ENCODE assay signal across 10 mouse cellular contexts in the genomic region with DNA sequence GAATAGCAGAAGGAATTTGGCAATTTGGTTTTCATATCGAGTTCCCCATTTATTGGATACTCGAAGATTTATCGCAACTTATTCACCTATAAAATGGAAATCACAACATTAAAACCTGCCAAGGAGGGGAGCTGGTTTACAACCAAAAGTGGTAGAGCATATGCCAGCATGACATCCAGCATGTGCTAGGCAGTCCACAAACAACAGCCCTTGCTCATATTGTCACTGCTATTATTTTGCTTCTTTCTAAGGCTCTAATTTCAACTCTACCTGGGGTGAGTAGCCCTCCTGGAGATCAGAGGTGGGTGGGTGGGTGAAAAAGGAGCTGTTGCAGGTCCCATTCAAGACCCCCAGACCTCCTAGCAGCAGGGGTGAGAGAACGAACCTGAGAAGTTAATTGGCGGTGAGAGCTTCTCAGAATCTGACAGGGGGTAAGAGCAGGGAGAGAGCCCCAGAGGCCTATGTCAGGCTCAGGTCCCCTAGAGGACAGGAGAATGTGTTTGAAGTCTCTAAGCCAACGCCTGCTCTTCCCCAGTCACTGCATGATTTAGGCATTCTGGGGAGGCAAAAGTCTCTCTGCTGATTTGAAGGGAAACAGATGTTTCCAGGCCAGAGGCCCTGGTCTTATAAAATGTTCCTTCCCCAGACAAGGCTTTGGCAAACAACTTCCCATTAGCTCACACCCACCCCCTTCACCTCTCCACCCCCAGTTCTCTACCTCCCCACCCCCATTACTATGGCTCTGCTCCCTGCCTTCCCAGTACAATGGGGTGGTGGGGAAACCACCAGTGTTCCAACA.
A peak's percentile ranks its signal among the peaks of the same experiment; 100 is the strongest.
DNase-seq lines count a peak whose midpoint lies in the region; ATAC-seq and TF ChIP-seq lines count a peak whose summit lies in the region.
"Had no signal": no experiment of that assay in that cellular context is flagged by ENCODE, and none has a peak within 500 bp of the region (broad histone marks: within the 10 kb centered on the region; RNA-seq: fewer than 3 reads in every experiment).

No protein-coding gene starts in this region.

- no peak overlapping the region for H3K9ac ChIP-seq in lung, embryonic 16.5 days (ENCODE audit: low read length)
- no peak overlapping the region for H3K9ac ChIP-seq in embryonic facial prominence, embryonic 11.5 days (replicated peaks; ENCODE audit: low read length)
- H3K9ac ChIP-seq: forebrain, embryonic 13.5 days; hindbrain, embryonic 14.5 days had no signal

- WGBS in lung, embryonic 16.5 days, result 56% methylated on average over 6 of the region's 6 CpGs
- WGBS in lung, adult 2 months, result 66% methylated on average over 6 of the region's 6 CpGs
- 50% methylated on average over 6 of the region's 6 CpGs for WGBS in embryonic facial prominence, embryonic 11.5 days
- 50% methylated on average over 6 of the region's 6 CpGs for WGBS in thymus, adult 2 months

- TF ChIP-seq POLR2A in lung, adult 2 months (IDR thresholded peaks at IDR 0.05; ENCODE audit: borderline replicate concordance, extremely low read depth, low read depth, low read length), result no peak
- no peak for TF ChIP-seq POLR2A in thymus, adult 2 months (IDR thresholded peaks at IDR 0.05; ENCODE audit: control insufficient read depth, extremely low read depth, insufficient read depth, low read length, poor library complexity)

- no peaks in the 10 kb centered on the region for H3K36me3 ChIP-seq in lung, embryonic 16.5 days (ENCODE audit: control insufficient read depth, insufficient read depth, low read length)
- H3K36me3 ChIP-seq in embryonic facial prominence, embryonic 11.5 days (replicated peaks; ENCODE audit: control insufficient read depth, insufficient read depth, low read depth, low read length), result no peaks in the 10 kb centered on the region
- no peaks in the 10 kb centered on the region for H3K36me3 ChIP-seq in thymus, adult 2 months (ENCODE audit: control insufficient read depth, insufficient read depth, low read length)

- no peaks in the 10 kb centered on the region for H3K4me1 ChIP-seq in lung, embryonic 16.5 days (replicated peaks; ENCODE audit: control insufficient read depth, insufficient read depth, low read length)
- no peaks in the 10 kb centered on the region for H3K4me1 ChIP-seq in lung, adult 2 months (ENCODE audit: control insufficient read depth, insufficient read depth, low read length)
- no peaks in the 10 kb centered on the region for H3K4me1 ChIP-seq in embryonic facial prominence, embryonic 11.5 days (ENCODE audit: control insufficient read depth, insufficient read depth, low read length)
- no peaks in the 10 kb centered on the region for H3K4me1 ChIP-seq in thymus, adult 2 months (replicated peaks; ENCODE audit: control insufficient read depth, insufficient read depth, low read length)
- H3K4me1 ChIP-seq: forebrain, embryonic 13.5 days had no signal

- no peak for DNase-seq in lung, adult 2 months
- peak; percentile 71 for DNase-seq in embryonic facial prominence, embryonic 11.5 days (ENCODE audit: low spot score)
- DNase-seq in heart, postnatal 4 days, result peak; percentile 17
- DNase-seq in lung, postnatal 36 days, result peak; percentile 13
- DNase-seq in thymus, adult 2 months, result no peak
- DNase-seq in thymus, postnatal 0 days (ENCODE audit: low spot score), result no peak
- DNase-seq in cerebellum, adult 18-20 months, result no peak

- no peak overlapping the region for H3K27ac ChIP-seq in lung, embryonic 16.5 days (ENCODE audit: low read length)
- H3K27ac ChIP-seq in embryonic facial prominence, embryonic 11.5 days (replicated peaks; ENCODE audit: low read depth, low read length), result no peak overlapping the region
- no peak overlapping the region for H3K27ac ChIP-seq in thymus, adult 2 months (ENCODE audit: control insufficient read depth, insufficient read depth, low read length)
- H3K27ac ChIP-seq: forebrain, embryonic 13.5 days; hindbrain, embryonic 14.5 days had no signal

- H3K9me3 ChIP-seq in lung, embryonic 16.5 days (ENCODE audit: control insufficient read depth, low read length), result no peaks in the 10 kb centered on the region
- H3K9me3 ChIP-seq in embryonic facial prominence, embryonic 11.5 days (replicated peaks; ENCODE audit: control insufficient read depth, low read length), result no peaks in the 10 kb centered on the region
- H3K9me3 ChIP-seq: forebrain, embryonic 13.5 days had no signal

- H3K27me3 ChIP-seq in lung, embryonic 16.5 days (ENCODE audit: control insufficient read depth, insufficient read depth, low read depth, low read length), result no peaks in the 10 kb centered on the region; the same call in 1 of the 2 replicates
- H3K27me3 ChIP-seq in embryonic facial prominence, embryonic 11.5 days (ENCODE audit: control insufficient read depth, insufficient read depth, low read length), result no peaks in the 10 kb centered on the region
- no peaks in the 10 kb centered on the region for H3K27me3 ChIP-seq in thymus, adult 2 months (ENCODE audit: control insufficient read depth, insufficient read depth, low read length)
- H3K27me3 ChIP-seq: forebrain, embryonic 13.5 days had no signal

- no peak overlapping the region for H3K4me2 ChIP-seq in lung, embryonic 16.5 days (ENCODE audit: low read depth, low read length)
- H3K4me2 ChIP-seq in embryonic facial prominence, embryonic 11.5 days (ENCODE audit: low read depth, low read length), result no peak overlapping the region
- H3K4me2 ChIP-seq: forebrain, embryonic 13.5 days; hindbrain, embryonic 14.5 days had no signal

- no peak overlapping the region for H3K4me3 ChIP-seq in lung, embryonic 16.5 days (ENCODE audit: low read length)
- H3K4me3 ChIP-seq in lung, adult 2 months (replicated peaks; ENCODE audit: extremely low read depth, low read depth, low read length), result no peak overlapping the region
- H3K4me3 ChIP-seq in embryonic facial prominence, embryonic 11.5 days (ENCODE audit: low read depth, low read length), result no peak overlapping the region
- no peak overlapping the region for H3K4me3 ChIP-seq in thymus, adult 2 months (ENCODE audit: control insufficient read depth, insufficient read depth, low read length)
- H3K4me3 ChIP-seq: forebrain, embryonic 13.5 days had no signal

- no peak for TF ChIP-seq CTCF in lung, adult 2 months (IDR thresholded peaks at IDR 0.05; ENCODE audit: insufficient read depth, low read length)
- TF ChIP-seq CTCF in thymus, adult 2 months (IDR thresholded peaks at IDR 0.05; ENCODE audit: borderline replicate concordance, control insufficient read depth, extremely low read depth, insufficient read depth, low read length, poor library complexity), result no peak

- ATAC-seq in lung, embryonic 16.5 days (ENCODE audit: low read depth), result peak; percentile 86
- ATAC-seq in embryonic facial prominence, embryonic 11.5 days (replicated peaks; ENCODE audit: insufficient number of reproducible peaks, low FRiP score, low TSS enrichment, low read depth), result peak; percentile 84; the same call in 1 of the 2 replicates
- ATAC-seq: forebrain, embryonic 13.5 days had no signal

Comparison
In these comparisons a context has a peak if more than half of its experiments do, and no peak if none do; other contexts are left out.
1. DNase-seq: peak in embryonic facial prominence, embryonic 11.5 days (single experiment), heart, postnatal 4 days (single experiment) and lung, postnatal 36 days (single experiment); none in lung, adult 2 months (single experiment), thymus, adult 2 months (single experiment), thymus, postnatal 0 days (single experiment) and cerebellum, adult 18-20 months (0 of 2).